Mouse (Mus musculus) neural tube, embryonic 11.5 days (tissue): ENCODE measurements around the gene Sh3d19. TPM values are rescaled to one million over a fixed set of nuclear protein-coding genes. Genes with fewer than 3 reads are reported as not detected.

Source experiments
- ATAC-seq: fragments of 200-750 bp; cut with Nextera tagmentation; 2 replicates; pipeline ENCODE4 v1.8.0; 2017; ENCODE audit warnings: moderate number of reproducible peaks, mild to moderate bottlenecking, moderate TSS enrichment, moderate library complexity; ENCODE audit not compliant: insufficient read depth, low FRiP score, low TSS enrichment
- DNase-seq: peaks from one replicate; pipeline ENCODE4 v3.0.0-alpha.2; 2015; ENCODE audit warnings: low spot score
- H3K27ac ChIP-seq: fragments of 300-500 bp; sonication (generic); 2 replicates; pipeline ENCODE4 v1.5.1; 2014; ENCODE audit warnings: low read depth, mild to moderate bottlenecking, low read length
- H3K27me3 ChIP-seq: fragments of 300-500 bp; sonication (generic); 2 replicates; pipeline ENCODE4 v1.6.1; 2014; ENCODE audit warnings: mild to moderate bottlenecking, low read length, mixed read lengths; ENCODE audit not compliant: control insufficient read depth, insufficient read depth
- H3K36me3 ChIP-seq: fragments of 300-500 bp; sonication (generic); 2 replicates; pipeline ENCODE4 v1.6.1; 2014; ENCODE audit warnings: mild to moderate bottlenecking, low read length, moderate library complexity, mixed read lengths; ENCODE audit not compliant: control insufficient read depth, insufficient read depth
- H3K4me1 ChIP-seq: fragments of 300-500 bp; sonication (generic); 2 replicates; pipeline ENCODE4 v1.6.1; 2014; ENCODE audit warnings: low read length, mixed read lengths; ENCODE audit not compliant: control insufficient read depth, insufficient read depth
- H3K4me2 ChIP-seq: fragments of 300-500 bp; sonication (generic); 2 replicates; pipeline ENCODE4 v1.6.1; 2014; ENCODE audit warnings: low read depth, mild to moderate bottlenecking, moderate library complexity
- H3K4me3 ChIP-seq: fragments of 300-500 bp; sonication (generic); 2 replicates; pipeline ENCODE4 v1.5.1; 2014; ENCODE audit warnings: low read depth, low read length
- H3K9ac ChIP-seq: fragments of 300-500 bp; sonication (generic); 2 replicates; pipeline ENCODE4 v1.6.1; 2014; ENCODE audit warnings: mild to moderate bottlenecking, low read length
- H3K9me3 ChIP-seq: fragments of 300-500 bp; sonication (generic); 2 replicates; pipeline ENCODE4 v1.6.1; 2016; ENCODE audit warnings: low read length; ENCODE audit not compliant: control insufficient read depth
- WGBS: fragments of 180-500 bp; shearing (Covaris S2); extraction: QIAGEN DNeasy Blood & Tissue Kit; methylation state at CpG from one replicate; pipeline ENCODE4 v1.1.7; 2014; 5-methylcytosine and 5-hydroxymethylcytosine counted together
- polyA plus RNA-seq: library from polyadenylated mRNA; unstranded; fragments of >200 nt; fragmentation: Nextera tagmentation; extraction: Ambion mirVana; gene quantifications from 2 replicates; pipeline ENCODE4 v1.2.1, GENCODE M21; 2014

Gene Sh3d19
- polyA plus RNA-seq, 1 experiment from 2014 or later = 11.8 TPM

DNA sequence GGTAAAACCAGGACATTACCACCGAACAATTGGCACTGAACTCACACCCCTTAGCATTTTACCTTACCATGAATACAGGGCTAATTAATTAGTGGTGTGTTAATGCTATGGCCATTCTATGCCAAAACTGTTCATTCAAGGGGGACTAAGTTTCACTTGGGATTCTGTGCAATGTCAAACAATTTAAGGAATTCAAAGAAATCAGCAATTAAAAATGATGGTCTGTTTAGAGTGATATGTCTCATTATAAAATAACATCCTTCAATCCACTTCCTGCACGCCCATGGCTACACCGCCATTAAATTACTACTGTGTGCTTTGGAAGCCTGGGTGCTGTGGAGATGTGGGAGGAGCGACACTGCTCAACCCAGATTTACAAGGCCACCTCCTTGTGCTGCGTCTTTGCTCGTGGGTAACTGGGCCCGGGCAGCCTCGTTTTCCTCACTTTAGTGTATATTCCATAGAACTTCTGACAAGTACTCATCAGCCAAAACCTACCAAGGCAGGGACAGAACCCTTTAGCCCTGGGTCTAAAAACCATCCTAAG is 135.2 kb downstream of the Sh3d19 start:
- no peaks in the 10 kb centered on the region for H3K36me3 ChIP-seq
- no peaks in the 10 kb centered on the region for H3K4me1 ChIP-seq
- no peak overlapping the region for H3K27ac ChIP-seq
- no peak overlapping the region for H3K4me2 ChIP-seq
- H3K9ac ChIP-seq = no peak overlapping the region
- no peaks in the 10 kb centered on the region for H3K27me3 ChIP-seq
- no peak overlapping the region for H3K4me3 ChIP-seq
- 93% methylated on average over 8 of the region's 8 CpGs for WGBS
- DNase-seq (no peak), ATAC-seq (no peak)
- no peaks in the 10 kb centered on the region for H3K9me3 ChIP-seq

DNA sequence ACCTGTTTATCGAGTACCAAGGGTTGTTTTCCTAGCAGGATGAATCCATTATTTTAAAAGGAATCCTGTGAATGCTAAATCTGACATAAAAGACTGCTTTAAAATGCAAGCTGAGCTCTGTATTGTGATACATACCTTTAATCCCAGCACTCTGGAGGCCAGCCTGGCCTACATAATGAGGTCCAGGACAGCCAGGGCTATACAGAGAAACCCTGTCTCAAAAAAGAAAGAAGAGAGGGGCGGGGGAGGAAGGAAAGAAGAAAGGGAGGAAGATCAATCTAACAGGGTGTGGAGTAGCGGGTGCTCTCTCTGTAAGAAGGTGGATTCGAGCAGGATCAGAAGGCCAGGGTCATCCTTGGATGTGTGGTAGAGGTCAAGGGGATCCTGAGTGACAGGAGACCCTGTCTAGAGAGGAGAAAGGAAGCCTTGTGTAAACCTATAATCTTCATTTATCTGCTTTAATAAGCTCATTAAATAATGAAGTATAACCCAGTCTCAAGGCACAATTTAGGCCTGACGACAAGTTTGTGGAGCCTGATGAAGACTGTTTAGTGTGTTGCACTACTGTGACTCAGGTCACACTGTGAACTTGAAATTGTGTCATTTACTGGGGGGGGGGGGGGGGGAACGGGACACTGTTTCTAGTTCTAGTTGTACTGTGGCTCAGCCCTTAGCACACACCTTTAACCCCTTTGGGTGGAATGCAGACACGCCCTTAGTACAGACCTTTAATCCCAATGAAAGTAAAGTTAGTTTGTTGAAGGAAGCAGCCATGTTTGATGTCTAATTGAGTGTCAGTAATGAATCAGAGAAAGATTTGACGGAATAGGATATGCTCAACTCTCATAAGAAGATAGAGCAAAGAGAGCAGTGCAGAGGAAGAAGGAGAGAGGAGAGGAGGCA is 137.0 kb downstream of the Sh3d19 start:
- Histone ChIP-seq H3K36me3 (no peaks in the 10 kb centered on the region), H3K9ac (no peak overlapping the region), H3K4me1 (no peaks in the 10 kb centered on the region), H3K9me3 (no peaks in the 10 kb centered on the region), H3K4me3 (no peak overlapping the region), H3K27me3 (no peaks in the 10 kb centered on the region), H3K4me2 (no peak overlapping the region), H3K27ac (no peak overlapping the region)
- DNase-seq (no peak), ATAC-seq (no peak)
- WGBS = 76% methylated on average over 8 of the region's 8 CpGs

DNA sequence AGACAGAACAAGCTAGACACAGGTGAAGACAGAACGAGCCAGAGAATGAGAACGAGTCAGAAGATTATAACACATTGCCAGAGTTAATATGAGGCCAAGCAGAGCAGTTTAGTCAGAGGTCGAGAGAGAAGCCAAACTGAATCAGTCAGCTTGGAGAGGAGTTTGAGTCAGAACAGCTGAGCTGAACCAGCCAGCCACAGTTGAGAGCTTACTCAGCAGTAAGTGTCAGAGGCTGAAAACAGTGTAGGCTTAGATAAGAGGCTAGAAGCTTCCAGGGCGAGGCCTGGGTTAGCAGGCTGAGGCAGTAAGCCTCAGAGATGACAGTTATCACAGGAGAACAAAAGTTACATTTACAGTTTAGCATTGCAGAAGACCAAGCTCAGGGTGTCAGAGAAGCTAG is 137.7 kb downstream of the Sh3d19 start:
- H3K27me3 ChIP-seq = no peaks in the 10 kb centered on the region
- H3K4me1 ChIP-seq = no peaks in the 10 kb centered on the region
- H3K4me2 ChIP-seq = no peak overlapping the region
- no peak overlapping the region for H3K4me3 ChIP-seq
- 86% methylated on average over 4 of the region's 4 CpGs for WGBS
- H3K27ac ChIP-seq = no peak overlapping the region
- DNase-seq (no peak), ATAC-seq (no peak)
- no peak overlapping the region for H3K9ac ChIP-seq
- H3K9me3 ChIP-seq = no peaks in the 10 kb centered on the region
- H3K36me3 ChIP-seq = no peaks in the 10 kb centered on the region

DNA sequence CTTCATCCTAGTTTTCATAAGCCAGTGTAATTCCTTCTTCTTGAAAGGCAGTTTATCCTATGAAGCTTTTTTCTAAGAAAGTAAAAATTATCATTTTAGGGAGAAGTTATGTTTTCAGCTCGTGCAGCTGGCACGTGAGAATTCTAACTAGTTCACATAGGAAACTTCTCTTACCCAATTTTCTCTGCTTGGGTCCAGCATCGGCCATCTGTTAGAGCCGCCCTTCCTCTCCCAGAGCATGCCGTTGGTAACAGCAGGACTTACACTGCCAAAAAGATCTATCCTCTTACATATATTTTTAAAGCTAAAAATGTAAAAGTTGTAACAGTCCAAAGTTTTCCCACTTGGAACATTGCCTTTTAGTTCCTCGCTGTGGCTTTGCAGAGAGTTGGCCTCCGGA is 138.2 kb downstream of the Sh3d19 start:
- H3K4me1 ChIP-seq = no peaks in the 10 kb centered on the region
- H3K9me3 ChIP-seq = no peaks in the 10 kb centered on the region
- no peaks in the 10 kb centered on the region for H3K27me3 ChIP-seq
- H3K36me3 ChIP-seq = no peaks in the 10 kb centered on the region
- no peak for ATAC-seq
- no peak overlapping the region for H3K4me2 ChIP-seq
- WGBS = 92% methylated on average over 7 of the region's 7 CpGs
- no peak for DNase-seq
- no peak overlapping the region for H3K9ac ChIP-seq
- no peak overlapping the region for H3K27ac ChIP-seq
- no peak overlapping the region for H3K4me3 ChIP-seq

DNA sequence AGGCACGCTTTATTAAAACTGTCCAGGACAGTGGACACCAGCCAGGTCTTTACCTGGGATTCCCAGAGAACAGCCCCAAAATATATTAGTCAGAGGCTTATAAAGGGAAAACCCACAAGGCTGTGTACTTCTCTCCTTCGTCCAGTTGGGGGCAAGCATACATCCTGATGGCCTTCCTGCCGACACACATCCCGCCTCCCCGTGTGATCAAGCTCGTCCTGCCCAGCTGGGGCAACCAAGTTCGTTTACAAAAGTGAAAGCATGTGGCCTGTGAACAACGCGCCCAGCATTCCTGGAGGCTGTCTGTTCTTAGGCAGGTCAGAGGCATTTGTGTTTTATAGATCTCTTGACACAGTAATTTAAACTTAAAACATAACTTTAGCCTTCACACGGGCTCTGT is 139.2 kb downstream of the Sh3d19 start:
- no peak overlapping the region for H3K27ac ChIP-seq
- H3K9me3 ChIP-seq = no peaks in the 10 kb centered on the region
- DNase-seq (peak; percentile 65), ATAC-seq (no peak)
- no peaks in the 10 kb centered on the region for H3K27me3 ChIP-seq
- H3K4me2 ChIP-seq = no peak overlapping the region
- H3K36me3 ChIP-seq = no peaks in the 10 kb centered on the region
- no peak overlapping the region for H3K9ac ChIP-seq
- H3K4me3 ChIP-seq = no peak overlapping the region
- H3K4me1 ChIP-seq = no peaks in the 10 kb centered on the region
- 18% methylated on average over 10 of the region's 10 CpGs for WGBS

DNA sequence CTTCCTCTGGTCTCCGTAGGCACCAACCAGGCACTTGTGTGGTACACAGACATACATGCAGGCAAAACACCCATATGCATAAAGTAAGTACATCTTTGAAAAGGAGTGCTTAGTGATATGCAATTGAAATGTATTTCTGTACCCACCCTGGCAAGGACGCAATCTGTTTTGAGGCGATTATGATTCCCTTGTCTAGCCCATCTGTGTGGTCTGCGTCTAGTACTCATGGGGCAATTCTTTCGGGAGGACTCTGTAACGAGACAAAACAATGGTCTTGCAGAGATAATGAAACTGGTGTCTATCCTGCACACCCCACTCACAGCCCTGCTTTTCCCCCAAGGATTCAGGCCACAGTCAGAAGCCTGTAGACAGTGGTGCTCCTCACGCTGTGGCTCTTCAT is 141.9 kb downstream of the Sh3d19 start:
- ATAC-seq = no peak
- no peak for DNase-seq
- 84% methylated on average over 7 of the region's 7 CpGs for WGBS

DNA sequence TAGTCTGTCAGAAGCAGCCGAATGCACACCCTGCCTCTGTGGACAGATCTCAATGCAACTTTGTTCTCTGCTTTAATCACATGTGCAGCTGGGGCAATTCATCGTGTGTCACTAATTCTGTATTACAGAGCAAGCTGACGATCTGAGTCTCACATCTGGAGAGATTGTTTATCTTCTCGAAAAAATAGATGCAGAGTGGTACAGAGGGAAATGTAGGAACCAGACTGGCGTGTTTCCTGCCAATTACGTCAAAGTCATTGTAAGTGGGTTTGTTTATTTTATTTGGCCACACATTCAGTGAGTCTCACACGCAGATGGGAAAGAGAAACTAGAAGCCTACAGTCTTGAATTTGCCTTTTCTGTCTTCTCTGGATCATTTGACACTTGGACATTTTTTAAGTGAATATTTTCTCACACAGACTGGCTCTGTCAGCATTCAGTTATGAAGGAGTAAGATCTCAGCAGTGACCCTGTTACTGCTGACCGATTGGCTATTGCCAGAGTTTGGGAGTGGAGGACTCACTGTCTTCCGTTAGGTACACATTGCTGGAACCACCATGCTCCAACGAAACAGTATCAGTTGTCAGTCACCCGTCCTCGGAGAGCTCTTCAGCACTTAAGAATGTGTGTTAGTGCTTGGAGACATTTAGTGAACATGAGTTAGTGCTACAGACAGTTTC is 143.9 kb downstream of the Sh3d19 start:
- no peak for DNase-seq

More for the DNA sequence above, 141.9 kb downstream of the Sh3d19 start:
- H3K36me3 ChIP-seq = no peaks in the 10 kb centered on the region
- no peaks in the 10 kb centered on the region for H3K9me3 ChIP-seq
- H3K27me3 ChIP-seq = no peaks in the 10 kb centered on the region
- H3K9ac ChIP-seq = no peak overlapping the region
- no peak overlapping the region for H3K4me3 ChIP-seq
- no peak overlapping the region for H3K27ac ChIP-seq
- H3K4me2 ChIP-seq = no peak overlapping the region
- no peaks in the 10 kb centered on the region for H3K4me1 ChIP-seq

DNA sequence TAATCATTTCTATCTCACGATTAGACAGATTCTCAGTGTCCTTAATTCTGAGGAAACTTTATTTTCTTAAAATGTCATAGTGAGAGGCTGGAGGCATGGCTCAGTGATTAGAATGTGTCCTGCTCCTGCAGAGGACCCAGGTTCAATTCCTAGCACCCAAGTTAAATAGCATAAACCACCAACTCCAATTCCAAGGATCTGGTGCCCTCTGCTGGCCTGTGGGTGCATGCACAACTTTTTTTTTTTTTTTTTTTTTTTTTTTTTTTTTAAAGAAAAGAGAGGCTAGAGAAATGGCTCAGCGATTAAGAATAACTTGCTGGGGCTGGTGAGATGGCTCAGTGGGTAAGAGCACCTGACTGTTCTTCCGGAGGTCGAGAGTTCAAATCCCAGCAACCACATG is 146.0 kb downstream of the Sh3d19 start:
- no peak overlapping the region for H3K4me3 ChIP-seq
- DNase-seq (no peak), ATAC-seq (no peak)
- no peak overlapping the region for H3K27ac ChIP-seq
- no peaks in the 10 kb centered on the region for H3K36me3 ChIP-seq
- H3K9ac ChIP-seq = no peak overlapping the region
- H3K4me2 ChIP-seq = no peak overlapping the region
- H3K4me1 ChIP-seq = no peaks in the 10 kb centered on the region
- 87% methylated on average over 4 of the region's 4 CpGs for WGBS
- no peaks in the 10 kb centered on the region for H3K9me3 ChIP-seq
- no peaks in the 10 kb centered on the region for H3K27me3 ChIP-seq

More for the DNA sequence above, 143.9 kb downstream of the Sh3d19 start:
- no peak overlapping the region for H3K4me3 ChIP-seq
- no peaks in the 10 kb centered on the region for H3K9me3 ChIP-seq
- no peak overlapping the region for H3K27ac ChIP-seq
- no peaks in the 10 kb centered on the region for H3K36me3 ChIP-seq
- 62% methylated on average over 12 of the region's 12 CpGs for WGBS
- no peak overlapping the region for H3K4me2 ChIP-seq
- H3K9ac ChIP-seq = no peak overlapping the region
- no peaks in the 10 kb centered on the region for H3K27me3 ChIP-seq
- no peak for ATAC-seq
- H3K4me1 ChIP-seq = no peaks in the 10 kb centered on the region
